Mouse (Mus musculus) heart, embryonic 12.5 days (tissue): ENCODE measurements around the gene Trpv2. TPM values are rescaled to one million over a fixed set of nuclear protein-coding genes. Genes with fewer than 3 reads are reported as not detected.
"Not testable (repeated sequence)": the region's sequence is repeated elsewhere in the genome, so short reads cannot be mapped to it uniquely, and the experiment has no call there.

Source experiments
- ATAC-seq: fragments of 200-750 bp; cut with Nextera tagmentation; 2 replicates; pipeline ENCODE4 v1.8.0; 2017; ENCODE audit warnings: moderate TSS enrichment, moderate library complexity; ENCODE audit not compliant: insufficient number of reproducible peaks, low FRiP score
- H3K27ac ChIP-seq: fragments of 300-500 bp; sonication (generic); 2 replicates; pipeline ENCODE4 v1.5.1; 2016; ENCODE audit warnings: mild to moderate bottlenecking, moderate library complexity; ENCODE audit not compliant: poor library complexity, severe bottlenecking
- H3K27me3 ChIP-seq: fragments of 300-500 bp; sonication (generic); replicated peaks from 2 replicates; pipeline ENCODE4 v1.6.1; 2016; ENCODE audit warnings: mild to moderate bottlenecking, moderate library complexity
- H3K36me3 ChIP-seq: fragments of 300-500 bp; sonication (generic); 2 replicates; pipeline ENCODE4 v1.6.1; 2016; ENCODE audit warnings: mild to moderate bottlenecking, moderate library complexity
- H3K4me1 ChIP-seq: fragments of 300-500 bp; sonication (generic); replicated peaks from 2 replicates; pipeline ENCODE4 v1.6.1; 2016; ENCODE audit warnings: mild to moderate bottlenecking
- H3K4me2 ChIP-seq: fragments of 300-500 bp; sonication (generic); 2 replicates; pipeline ENCODE4 v1.6.1; 2016; ENCODE audit warnings: mild to moderate bottlenecking, moderate library complexity
- H3K4me3 ChIP-seq: fragments of 300-500 bp; sonication (generic); 2 replicates; pipeline ENCODE4 v1.5.1; 2016; ENCODE audit warnings: mild to moderate bottlenecking
- H3K9ac ChIP-seq: fragments of 300-500 bp; sonication (generic); 2 replicates; pipeline ENCODE4 v1.6.1; 2016; ENCODE audit warnings: mild to moderate bottlenecking, moderate library complexity
- H3K9me3 ChIP-seq: fragments of 300-500 bp; sonication (generic); replicated peaks from 2 replicates; pipeline ENCODE4 v1.6.1; 2016; ENCODE audit warnings: mild to moderate bottlenecking, moderate library complexity
- WGBS: fragments of 180-500 bp; shearing (Covaris S2); methylation state at CpG from one replicate; pipeline ENCODE4 v1.1.7; 2016; 5-methylcytosine and 5-hydroxymethylcytosine counted together
- polyA plus RNA-seq: library from polyadenylated mRNA; unstranded; fragments of >200 nt; fragmentation: Nextera tagmentation; extraction: Ambion mirVana; gene quantifications from 2 replicates; pipeline ENCODE4 v1.2.1, GENCODE M21; 2016

Trpv2 gene
- polyA plus RNA-seq, 1 experiment from 2014 or later = 4.6 TPM

DNA sequence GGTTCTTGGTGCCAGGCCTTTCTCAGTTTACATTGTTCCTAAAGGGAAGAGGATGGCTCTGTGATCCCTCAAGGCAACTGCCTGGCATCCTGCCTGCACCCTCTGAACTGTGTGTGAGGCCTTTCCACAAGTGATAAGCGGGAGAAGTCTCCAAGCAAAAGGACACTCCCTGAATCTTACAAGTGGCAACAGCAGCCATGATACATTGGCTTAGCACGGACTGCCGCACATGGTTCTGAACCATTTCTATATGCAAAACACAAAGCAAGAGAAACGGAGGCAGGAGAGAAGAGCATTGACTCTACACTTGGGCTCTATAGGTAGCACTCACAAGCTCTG lies 71.0 kb downstream of the Trpv2 start:
- Histone ChIP-seq H3K36me3 (no peaks in the 10 kb centered on the region; the same call in 1 of the 2 replicates), H3K9ac (peak overlapping the region; percentile 97; the same call in 1 of the 2 replicates), H3K4me1 (peaks cover 73% of the 10 kb centered on the region), H3K4me3 (peak overlapping the region; percentile 98; the same call in 1 of the 2 replicates), H3K27me3 (no peaks in the 10 kb centered on the region), H3K9me3 (no peaks in the 10 kb centered on the region), H3K27ac (peak overlapping the region; percentile 95), H3K4me2 (peak overlapping the region; percentile 96)
- ATAC-seq = no peak
- 46% methylated on average over 4 of the region's 4 CpGs for WGBS

GRCm38 (mm10) chr11:62645732-62646494 lies 71.6 kb downstream of the Trpv2 start:
- no peaks in the 10 kb centered on the region for H3K9me3 ChIP-seq
- peak overlapping the region; percentile 97 for H3K9ac ChIP-seq
- H3K27ac ChIP-seq = peak overlapping the region; percentile 95
- ATAC-seq = no peak
- H3K4me3 ChIP-seq = peak overlapping the region; percentile 98
- H3K36me3 ChIP-seq = peaks cover 3% of the 10 kb centered on the region; the same call in 1 of the 2 replicates
- H3K27me3 ChIP-seq = no peaks in the 10 kb centered on the region
- peaks cover 69% of the 10 kb centered on the region for H3K4me1 ChIP-seq
- 11% methylated on average over 8 of the region's 8 CpGs for WGBS
- peak overlapping the region; percentile 96 for H3K4me2 ChIP-seq

DNA sequence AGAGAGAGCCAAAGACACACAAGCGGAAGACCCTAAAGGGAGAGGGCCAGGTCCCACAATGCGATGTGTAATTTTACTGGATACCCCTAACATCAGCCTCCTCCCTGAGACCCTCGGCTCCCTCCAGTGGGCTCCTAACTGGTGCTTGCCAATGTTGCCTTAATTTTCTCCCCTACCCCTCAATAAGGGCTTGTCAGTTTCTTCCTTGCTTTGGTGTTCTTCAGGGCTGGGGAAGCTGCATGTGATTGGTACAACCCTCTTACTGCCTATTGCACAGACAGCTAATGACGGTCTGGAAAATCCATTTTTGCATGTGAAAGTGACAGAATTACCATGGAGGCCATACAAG lies 72.2 kb downstream of the Trpv2 start:
- Histone ChIP-seq H3K27ac (peak overlapping the region; percentile 95), H3K9me3 (no peaks in the 10 kb centered on the region), H3K9ac (peak overlapping the region; percentile 97), H3K27me3 (no peaks in the 10 kb centered on the region), H3K4me3 (peak overlapping the region; percentile 98), H3K4me1 (peaks cover 64% of the 10 kb centered on the region), H3K36me3 (peaks cover 3% of the 10 kb centered on the region; the same call in 1 of the 2 replicates), H3K4me2 (peak overlapping the region; percentile 96)
- ATAC-seq = no peak
- 27% methylated on average over 4 of the region's 4 CpGs for WGBS

DNA sequence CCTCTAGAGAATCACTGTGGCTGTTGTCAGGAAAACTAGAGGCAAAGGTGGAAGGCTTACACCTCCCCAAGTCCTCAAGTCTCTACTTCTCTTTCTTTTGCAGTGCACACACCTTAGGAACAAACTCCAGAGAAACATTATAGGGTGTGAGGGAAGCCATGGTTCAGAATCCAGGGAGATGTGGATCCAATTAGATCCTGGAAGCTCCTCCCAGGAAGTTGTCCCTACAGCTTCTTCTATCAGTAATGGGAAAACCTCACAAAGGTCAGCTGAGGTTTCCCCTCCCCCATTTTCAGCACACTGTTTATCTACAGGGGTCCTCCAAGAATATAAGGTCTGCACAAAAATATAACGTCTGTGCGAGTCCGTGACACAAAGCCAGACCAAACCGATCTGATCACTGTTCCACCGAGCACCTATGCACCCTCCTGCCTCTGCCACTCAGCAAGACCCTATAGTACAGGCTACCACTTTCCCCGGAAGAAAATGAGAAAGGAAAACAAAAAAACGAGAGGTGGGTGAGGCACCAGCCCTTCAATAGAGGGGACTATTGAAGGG lies 72.8 kb downstream of the Trpv2 start:
- Histone ChIP-seq H3K9ac (peak overlapping the region; percentile 97), H3K27me3 (no peaks in the 10 kb centered on the region), H3K36me3 (peaks cover 7% of the 10 kb centered on the region), H3K4me3 (peak overlapping the region; percentile 98), H3K9me3 (no peaks in the 10 kb centered on the region), H3K4me1 (peaks cover 58% of the 10 kb centered on the region), H3K4me2 (peak overlapping the region; percentile 96), H3K27ac (peak overlapping the region; percentile 95)
- no peak for ATAC-seq
- 29% methylated on average over 7 of the region's 7 CpGs for WGBS

- Histone ChIP-seq H3K27ac (peak within 1 kb of the TSS; percentile 95), H3K4me2 (peak within 1 kb of the TSS; percentile 96), H3K4me1 (peaks cover 50% of the 10 kb centered on the region), H3K4me3 (peak within 1 kb of the TSS; percentile 98), H3K27me3 (no peaks in the 10 kb centered on the region), H3K9me3 (no peaks in the 10 kb centered on the region), H3K9ac (peak within 1 kb of the TSS; percentile 97), H3K36me3 (peaks cover 15% of the 10 kb centered on the region)
- WGBS = 1% methylated on average over 48 of the region's 86 CpGs
- no peak; the same call in none of the 2 replicates for ATAC-seq
These were observed 73.6 kb downstream of the Trpv2 start, which contains the start of gene Lrrc75a for GRCm38 (mm10) chr11:62647661-62648590. TSS of gene Lrrc75a (minus strand) at chr11:62648523.

GRCm38 (mm10) chr11:62648591-62649391 lies 74.5 kb downstream of the Trpv2 start, which contains the start of gene Mmgt2:
TSS of gene Mmgt2 (plus strand) at chr11:62648664.
- ATAC-seq = peak; percentile 89
- H3K27me3 ChIP-seq = no peaks in the 10 kb centered on the region
- peak within 1 kb of the TSS; percentile 97 for H3K9ac ChIP-seq
- peak within 1 kb of the TSS; percentile 96 for H3K4me2 ChIP-seq
- peaks cover 21% of the 10 kb centered on the region for H3K36me3 ChIP-seq
- peak within 1 kb of the TSS; percentile 98 for H3K4me3 ChIP-seq
- WGBS = under 1% methylated on average over 42 of the region's 53 CpGs
- no peaks in the 10 kb centered on the region for H3K9me3 ChIP-seq
- H3K27ac ChIP-seq = peak within 1 kb of the TSS; percentile 95
- H3K4me1 ChIP-seq = peaks cover 43% of the 10 kb centered on the region

DNA sequence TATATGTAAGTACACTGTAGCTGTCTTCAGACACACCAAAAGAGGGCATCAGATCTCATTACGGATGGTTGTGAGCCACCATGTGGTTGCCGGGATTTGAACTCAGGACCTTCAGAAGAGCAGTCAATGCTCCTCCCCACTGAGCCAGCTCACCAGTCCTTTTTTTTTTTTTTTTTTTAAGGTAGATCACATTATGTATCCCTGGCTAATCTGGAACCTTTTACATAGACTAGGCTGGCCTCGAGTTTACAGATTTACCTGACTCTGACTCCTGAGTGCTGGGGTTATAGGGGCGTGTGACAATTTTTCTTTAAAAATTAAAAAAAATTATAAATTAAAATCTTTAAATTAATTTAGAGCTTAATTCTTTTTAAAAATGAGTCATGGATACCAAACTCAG lies 75.5 kb downstream of the Trpv2 start:
- Histone ChIP-seq H3K4me1 (peaks cover 43% of the 10 kb centered on the region), H3K9ac (0 out of 2 replicates have a peak overlapping the region, but pooled peaks have one; percentile 97), H3K4me2 (peak overlapping the region; percentile 96), H3K4me3 (peak overlapping the region; percentile 98; the same call in 1 of the 2 replicates), H3K36me3 (peaks cover 29% of the 10 kb centered on the region)
- not testable (repeated sequence) for H3K27me3 ChIP-seq, H3K27ac ChIP-seq, ATAC-seq, H3K9me3 ChIP-seq
- WGBS = 81% methylated on average over 4 of the region's 4 CpGs

Other genes with a start within 250 kb of the Trpv2 start
- 10.3 and 10.7 TPM in 2 replicates for gene Pigl, start 116.0 kb upstream of the Trpv2 start, polyA plus RNA-seq
- 132 and 143 TPM in 2 replicates for gene Ncor1, start 115.9 kb upstream of the Trpv2 start, polyA plus RNA-seq
- 19.7 and 22.1 TPM in 2 replicates for gene Cenpv, start 35.2 kb upstream of the Trpv2 start, polyA plus RNA-seq
- 2,594 and 2,627 TPM in 2 replicates for gene Ubb, start 23.3 kb upstream of the Trpv2 start, polyA plus RNA-seq
- 18.6 and 19.6 TPM in 2 replicates for gene Lrrc75a, start 74.0 kb downstream of the Trpv2 start, polyA plus RNA-seq
- gene Mmgt2, start 74.2 kb downstream of the Trpv2 start, polyA plus RNA-seq = 51.0 and 58.3 TPM in 2 replicates
- gene Zfp287, start 157.4 kb downstream of the Trpv2 start, polyA plus RNA-seq = 6.3 and 6.4 TPM in 2 replicates
- gene Gm10428, start 178.6 kb downstream of the Trpv2 start, polyA plus RNA-seq = not detected in 2 replicates
- gene Zfp286, start 215.0 kb downstream of the Trpv2 start, polyA plus RNA-seq = 10.6 and 11.0 TPM in 2 replicates
- gene Trim16, start 245.7 kb downstream of the Trpv2 start, polyA plus RNA-seq = 5.4 and 6.0 TPM in 2 replicates